Mouse (Mus musculus) urinary bladder, postnatal 25 days (tissue): ENCODE results near the gene Strn3.
"Not testable (repeated sequence)": the region's sequence is repeated elsewhere in the genome, so short reads cannot be mapped to it uniquely, and the experiment has no call there.

ENCODE experiments used
- DNase-seq: peaks from one replicate; pipeline ENCODE4 v3.0.0; 2022; ENCODE audit warnings: low spot score

Gene Strn3

DNA sequence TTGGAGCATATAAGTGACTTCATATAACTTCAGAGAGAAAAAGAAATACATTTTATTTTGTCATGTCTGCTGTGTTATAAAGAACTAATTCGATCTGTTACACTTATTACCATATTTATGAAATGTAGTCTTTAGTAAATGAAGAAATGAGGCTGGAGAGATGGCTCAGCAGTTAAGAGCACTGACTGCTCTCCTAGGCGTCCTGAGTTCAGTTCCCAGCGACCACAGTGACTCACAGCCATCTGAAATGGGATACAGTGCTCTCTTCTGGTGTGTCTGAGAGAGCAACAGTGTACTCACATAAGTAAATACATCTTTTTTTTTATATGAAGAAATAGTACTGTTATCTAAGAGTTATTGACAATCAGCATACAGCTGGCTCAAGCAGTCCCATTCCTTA lies 1.7 kb upstream of the Strn3 start:
- DNase-seq: no peak

DNA sequence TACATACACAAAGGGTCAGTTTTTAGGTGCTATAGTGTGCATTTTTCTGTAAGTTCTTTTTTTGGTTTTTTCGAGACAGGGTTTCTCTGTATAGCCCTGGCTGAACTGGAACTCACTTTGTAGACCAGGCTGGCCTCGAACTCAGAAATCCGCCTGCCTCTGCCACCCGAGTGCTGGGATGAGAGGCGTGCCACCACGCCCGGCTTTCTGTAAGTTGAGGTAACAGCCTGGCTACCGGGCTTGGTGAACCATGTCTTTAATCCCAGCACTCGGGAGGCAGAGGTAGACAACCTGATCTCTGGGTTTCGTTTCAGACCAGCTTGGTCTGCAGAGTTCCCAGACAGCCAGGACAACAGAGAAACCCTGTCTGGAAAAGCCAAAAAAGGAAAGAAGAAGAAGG lies 1.2 kb upstream of the Strn3 start:
- DNase-seq: not testable (repeated sequence)

DNA sequence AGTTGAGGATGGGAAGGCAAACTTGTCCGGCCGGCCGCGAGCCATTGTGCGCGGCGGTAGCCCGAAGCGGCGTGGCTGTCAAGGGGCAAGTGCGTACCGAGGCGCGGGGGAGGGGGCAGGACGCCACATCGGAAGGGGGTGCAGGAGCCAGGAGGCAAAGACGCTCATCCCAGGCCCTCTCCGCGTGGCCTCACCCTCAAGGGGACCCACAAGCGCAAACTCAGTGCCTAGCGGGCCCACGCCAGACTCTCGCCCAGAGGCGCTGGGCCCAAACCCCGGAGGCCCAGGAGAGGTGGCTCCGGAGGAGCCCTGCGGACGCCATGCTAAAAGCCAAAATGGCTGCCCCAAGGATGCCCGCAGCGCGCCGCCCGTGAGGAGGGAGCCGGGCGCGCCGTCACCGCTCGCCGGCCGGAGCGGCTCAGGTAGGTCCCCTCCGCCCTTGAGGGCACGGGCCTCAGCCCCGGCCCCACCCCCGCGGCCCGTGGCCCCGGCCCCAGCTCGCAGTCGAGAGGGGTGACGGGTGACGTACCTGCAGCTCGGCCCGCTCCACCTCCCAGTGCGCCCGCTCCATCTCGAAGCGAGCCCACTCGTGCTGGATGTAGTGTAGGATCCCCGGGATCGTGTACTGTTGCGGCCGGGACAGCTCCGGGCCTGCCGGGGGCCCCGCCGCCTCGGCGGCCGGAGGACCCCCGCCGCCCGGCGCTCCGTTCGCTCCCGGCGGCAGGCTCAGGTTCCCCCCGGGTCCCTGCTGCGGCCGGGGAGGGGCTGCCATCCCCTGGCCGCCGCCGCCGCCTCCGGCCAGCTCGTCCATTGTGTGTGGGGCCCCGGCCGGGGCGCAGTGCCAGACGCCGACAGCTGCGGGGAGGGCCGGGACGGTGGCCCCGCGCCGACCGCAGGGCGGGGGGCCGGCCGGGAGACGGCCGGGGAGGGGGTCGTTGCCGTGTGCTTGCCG lies 528 bp downstream of the Strn3 start, which contains the start of gene Ap4s1:
TSS of gene Ap4s1 (plus strand) at position 141 of the 952 bp plus-strand sequence.
- peak; percentile 65 for DNase-seq

DNA sequence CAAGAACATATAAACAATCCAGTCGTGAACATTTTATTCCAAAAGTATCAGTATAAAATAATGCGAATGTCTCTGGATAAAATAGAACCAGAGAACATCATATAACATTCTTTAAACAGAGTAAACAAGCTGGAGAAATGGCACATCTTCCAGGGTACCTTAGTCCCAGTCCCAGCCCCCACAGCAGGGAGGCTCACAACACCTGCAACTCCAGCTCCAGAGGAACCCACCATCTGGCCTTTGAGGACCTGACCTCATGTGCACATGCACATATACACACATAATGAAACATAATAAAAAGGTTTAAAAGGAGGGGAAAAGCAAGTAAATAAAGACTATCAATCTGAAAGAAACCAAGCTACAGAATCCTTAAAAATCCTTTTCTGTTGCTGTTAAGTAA lies 3.2 kb downstream of the Strn3 start:
- DNase-seq: no peak

DNA sequence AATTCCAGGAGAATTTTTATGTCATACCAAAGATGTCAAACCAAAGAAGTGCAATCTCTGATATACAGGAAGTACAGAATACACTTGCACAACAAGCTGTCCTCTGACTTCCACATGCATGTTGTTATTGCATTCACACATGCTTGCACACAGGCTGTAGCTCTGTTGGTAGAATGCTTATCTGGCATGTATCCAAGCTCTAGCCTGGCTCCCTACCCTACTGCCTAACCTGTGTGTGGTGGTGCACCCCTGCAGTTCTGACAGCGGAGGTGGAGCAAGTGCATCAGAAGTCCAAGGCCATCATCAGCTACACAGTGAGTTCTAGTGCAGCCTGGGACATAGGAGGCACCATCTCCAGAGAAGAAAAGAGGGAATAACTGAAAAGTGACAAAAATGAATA lies 12.9 kb downstream of the Strn3 start:
- DNase-seq: no peak

DNA sequence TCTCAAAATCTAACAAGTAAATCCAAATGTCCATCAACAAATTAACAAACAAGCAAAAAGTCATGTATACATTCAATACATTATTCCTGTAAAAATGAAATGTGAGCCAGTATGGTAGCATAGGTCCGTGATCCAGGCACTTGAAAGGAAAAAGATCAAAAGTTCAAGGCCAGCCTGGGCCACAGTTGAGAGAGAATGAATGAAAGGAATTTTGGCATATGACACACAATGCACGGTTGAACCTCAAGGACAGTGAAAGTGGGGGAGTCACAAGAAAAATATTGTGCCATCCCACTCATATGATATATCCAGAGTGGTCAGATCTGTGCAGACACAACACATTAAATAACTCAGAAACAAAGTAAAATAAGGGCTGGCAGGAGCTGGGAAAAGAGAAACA lies 15.3 kb downstream of the Strn3 start:
- DNase-seq: no peak

DNA sequence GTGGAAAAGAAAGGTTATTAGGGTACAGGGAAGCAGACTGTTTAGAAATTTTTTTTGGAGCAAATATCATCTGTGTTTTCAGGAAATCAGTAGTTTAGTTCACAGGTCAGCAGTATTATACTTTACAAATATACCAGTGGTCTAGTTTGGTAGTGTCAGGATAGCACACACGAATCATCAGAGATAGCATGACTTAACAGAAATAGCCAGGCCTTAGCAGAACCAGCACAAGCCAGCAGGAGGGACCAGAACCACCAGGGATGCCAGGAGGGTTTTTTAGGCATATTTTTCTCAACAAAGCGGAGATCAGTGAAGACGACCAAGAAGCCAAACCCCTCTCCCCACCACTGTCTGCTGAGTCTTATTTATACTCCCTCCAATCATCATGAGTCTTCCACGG lies 18.4 kb downstream of the Strn3 start:
- DNase-seq: no peak

DNA sequence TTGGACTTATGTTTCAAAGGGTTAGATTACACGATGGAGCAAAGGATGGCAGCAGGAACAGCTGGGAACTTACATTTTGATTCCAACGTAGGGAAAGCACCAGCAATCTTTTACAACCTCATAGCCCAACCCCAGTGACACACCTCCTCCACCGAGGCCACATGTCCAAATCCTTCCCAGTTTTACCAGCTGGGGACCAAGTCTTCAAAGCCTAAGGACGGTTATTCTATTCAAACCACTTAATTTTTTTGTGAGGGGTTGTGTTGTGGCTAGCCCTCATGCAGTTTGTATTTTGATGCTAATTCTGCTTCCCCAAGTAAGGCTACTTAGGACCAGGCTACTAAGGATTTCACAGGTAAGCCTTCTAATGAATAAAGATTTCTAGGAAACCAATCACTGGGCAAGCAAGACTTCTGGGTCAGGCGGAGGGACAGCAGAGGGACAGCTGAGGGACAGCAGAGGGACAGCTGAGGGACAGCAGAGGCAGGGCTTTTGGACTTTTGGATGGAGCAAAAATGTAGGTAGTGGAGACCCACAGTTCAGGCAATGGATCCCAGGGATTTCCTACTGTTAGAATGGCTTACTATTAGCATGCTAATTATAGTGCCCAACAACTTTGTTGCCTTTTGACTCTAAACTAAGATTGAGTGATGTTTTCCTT lies 20.3 kb downstream of the Strn3 start:
- no peak for DNase-seq

DNA sequence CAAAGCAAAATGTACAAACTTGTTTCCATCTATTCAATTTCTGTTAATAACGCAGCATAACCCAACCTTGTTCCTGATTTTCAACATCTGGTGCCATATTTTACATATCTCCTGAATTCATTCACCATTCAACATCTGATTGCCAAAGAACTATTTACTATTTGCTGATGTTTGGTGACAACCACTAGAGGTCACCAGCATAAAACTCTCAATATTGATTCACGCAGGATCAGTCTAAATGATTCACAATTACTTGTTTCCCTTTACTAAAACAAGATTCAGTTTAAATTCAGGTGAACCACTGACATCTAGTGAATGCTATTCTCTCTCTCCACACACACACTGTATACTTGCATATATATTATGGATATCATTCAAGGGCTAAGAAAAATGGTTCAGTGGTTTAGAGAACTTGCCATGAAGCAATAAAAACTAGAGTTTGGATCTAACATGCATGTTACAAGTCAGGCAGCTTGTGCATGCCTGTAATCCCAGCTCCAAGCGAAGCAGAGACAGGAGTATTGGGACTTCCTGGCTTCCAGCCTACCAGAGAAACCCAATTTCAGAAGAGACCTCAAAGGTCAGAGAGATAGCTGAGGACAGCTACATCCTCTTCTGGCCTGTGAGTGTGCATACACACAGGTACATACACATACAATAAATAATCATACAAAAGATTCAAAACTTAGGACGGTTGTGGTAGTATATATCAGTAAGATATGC lies 24.8 kb downstream of the Strn3 start:
- no peak for DNase-seq

DNA sequence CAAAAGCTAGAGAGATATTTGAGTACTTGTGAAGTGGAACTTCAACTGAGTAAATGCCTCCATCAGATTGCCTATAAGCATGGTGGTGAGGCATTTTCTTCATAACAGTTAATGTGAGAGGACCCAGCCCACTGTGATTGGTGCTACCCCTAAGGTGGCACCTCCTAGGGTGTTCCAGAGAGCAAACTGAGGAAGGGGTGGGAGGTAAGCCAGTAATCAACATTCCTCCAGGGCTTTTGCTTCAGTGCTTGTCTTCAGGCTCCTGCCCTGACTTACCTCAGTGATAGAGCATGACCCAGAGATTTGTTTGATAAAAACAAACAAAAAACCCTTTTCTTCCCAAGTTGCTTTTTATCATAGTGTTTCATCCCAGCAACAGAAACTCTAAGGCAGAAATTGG lies 27.8 kb downstream of the Strn3 start:
- DNase-seq: no peak

DNA sequence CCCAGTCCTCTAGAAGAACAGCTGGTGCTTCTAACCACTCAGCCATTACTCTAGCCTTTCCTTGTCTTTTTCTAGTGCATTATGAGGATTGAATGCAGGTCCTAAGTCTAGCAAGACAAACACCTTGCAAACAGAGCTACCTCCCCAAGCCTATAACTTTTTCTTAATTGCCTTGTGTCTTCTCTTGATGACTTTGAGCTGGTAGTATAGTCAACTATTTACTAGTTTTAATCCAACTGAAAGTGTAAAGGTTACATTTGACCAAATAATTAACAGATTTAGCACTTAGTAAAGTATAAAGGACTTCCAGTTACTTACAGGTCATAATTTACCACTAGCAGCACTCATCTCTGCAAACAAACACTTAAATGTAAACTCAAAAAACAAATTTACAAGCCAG lies 28.7 kb downstream of the Strn3 start:
- DNase-seq: no peak

DNA sequence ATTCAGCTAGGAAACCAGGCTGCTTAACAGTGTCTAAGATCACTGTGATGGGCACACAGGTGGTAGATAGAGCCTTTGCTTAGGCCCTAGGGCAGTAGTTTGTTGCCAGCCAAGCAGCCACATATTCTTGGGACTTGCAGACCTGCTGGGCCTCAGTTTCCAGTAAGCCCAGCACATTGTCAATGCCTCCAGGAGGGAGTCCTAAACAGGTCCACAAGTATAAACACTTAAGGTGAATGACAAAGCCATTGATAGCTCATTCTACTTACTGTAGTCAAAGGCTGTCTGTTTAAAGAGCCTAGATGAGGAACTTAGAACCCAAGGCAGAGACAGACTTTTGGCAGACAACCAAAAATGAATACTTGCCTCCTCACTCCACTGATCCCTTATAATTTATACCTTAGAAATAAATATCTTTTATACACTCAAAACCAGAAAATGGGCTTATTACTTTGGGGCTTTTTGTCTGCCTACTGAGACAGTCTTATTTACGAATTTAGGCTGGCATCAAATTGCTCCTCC lies 35.7 kb downstream of the Strn3 start:
- DNase-seq: no peak

DNA sequence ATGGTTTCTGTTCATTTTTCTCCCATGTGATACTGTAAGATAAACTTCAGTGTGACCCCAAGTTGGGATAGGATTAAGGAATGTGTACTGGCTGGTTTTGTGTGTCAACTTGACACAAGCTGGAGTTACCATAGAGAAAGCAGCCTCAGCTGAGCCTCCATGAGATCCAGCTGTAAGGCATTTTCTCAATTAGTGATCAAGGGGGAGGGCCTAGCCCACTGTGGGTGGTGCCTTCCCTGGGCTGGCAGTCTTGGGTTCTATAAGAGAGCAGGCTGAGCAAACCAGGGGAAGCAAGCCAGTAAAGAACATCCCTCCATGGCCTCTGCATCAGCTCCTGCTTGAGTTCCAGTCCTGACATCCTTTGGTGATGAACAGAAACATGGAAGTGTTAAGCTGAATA lies 42.3 kb downstream of the Strn3 start:
- not testable (repeated sequence) for DNase-seq

DNA sequence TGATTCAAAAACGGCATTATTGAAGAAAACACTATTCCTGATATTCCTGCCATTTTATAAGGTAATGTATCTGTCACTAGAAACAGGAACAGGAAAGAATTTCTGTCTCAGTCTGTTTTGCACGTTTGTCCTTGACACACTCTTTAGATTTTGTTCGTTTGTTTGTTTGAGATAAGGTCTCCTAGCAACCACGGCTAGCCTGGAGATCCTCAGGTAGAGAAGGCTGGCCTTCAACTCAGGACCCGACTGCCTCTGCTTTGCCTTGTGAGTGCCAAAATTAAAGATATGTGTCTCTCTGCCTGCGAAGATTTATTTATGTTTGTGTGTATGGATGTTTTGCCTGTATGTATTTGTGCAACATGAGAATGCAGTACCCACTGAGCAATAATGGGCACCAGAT lies 49.8 kb downstream of the Strn3 start:
- no peak for DNase-seq

DNA sequence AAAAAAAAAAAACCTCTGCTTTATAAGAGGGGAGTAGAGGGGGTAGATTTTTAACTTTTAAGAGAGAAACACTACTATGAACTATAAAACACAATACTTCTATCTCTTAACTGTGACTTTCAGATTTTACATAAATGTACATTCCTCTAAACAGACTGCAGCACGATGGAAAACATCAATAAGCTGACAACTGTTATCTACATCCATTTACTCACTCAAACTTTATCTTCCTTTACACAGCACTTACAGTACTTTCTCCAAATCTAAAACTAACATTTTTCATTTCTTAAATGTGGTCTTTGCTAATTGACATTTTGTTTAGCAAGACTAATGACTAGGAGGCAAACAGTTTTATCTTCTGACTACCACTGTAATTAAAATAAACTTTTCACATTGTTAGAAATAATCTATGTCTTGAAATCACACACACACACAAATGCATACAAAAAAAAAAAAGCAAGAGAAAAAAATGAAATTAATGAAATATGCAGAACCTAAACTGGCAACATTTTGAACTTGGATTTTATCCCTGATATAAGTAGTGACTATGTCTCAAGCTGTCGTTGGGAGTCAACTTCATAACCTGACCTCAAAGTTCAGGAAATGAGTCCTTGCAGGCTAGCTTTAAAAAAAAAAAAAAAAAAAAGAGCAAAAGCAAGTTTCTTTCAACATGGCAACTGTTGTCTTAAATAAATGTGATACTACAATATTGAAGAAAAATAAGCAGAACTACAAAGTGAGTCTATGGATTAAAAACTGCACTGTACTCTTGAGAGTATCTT lies 54.8 kb downstream of the Strn3 start:
- DNase-seq: no peak

DNA sequence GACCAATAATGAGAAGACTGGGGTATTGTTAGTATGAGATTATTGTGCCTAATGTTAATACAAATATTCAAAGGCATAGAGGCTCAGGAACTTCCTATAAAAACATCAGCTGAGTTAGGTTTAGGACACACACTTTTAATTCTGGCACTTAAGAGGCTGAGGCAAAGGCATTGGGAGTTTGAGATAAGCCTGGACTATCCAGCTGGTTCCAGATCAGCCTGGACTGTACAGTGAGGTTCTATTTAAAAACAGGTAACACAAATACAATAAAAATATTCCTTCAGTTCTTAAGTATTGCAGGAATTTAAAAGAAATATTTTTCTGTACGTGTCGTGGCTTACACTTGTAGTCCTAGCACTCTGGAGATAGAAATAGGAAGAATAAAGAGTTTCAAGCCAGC lies 55.4 kb downstream of the Strn3 start:
- DNase-seq: no peak

DNA sequence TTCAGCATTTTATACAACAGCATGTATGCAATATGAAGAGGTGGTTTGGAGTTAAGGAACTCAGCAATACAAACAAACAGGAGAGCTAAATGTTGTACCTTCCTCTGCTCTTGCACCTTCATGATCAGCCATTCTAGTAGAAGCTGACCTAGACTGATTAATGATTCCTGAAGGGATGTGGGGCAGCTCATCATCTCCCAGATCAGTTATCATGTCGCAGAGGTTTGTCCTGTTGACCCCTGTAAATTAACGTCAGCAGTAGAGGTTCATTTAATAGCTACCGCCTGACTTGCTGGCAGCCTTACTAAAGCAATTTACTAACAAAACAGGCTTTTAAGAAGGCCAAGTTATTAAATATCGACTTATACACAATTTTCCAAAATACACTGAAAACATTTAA lies 58.2 kb downstream of the Strn3 start:
- no peak for DNase-seq

DNA sequence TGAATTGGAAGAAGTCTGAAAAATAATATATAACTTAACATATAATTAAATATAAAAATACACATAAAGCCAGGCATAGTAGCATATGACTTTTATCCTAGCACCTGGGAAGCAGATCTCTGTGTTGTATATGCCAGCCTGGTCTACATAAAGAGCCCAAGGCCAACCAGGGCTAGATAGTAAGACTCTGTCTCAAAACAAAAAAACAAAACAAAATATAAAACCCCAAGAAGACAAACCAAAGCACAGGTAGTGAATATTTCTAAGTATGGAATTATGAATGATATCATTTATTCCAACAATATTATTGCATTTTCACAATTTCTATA lies 68.4 kb downstream of the Strn3 start:
- DNase-seq: no peak

DNA sequence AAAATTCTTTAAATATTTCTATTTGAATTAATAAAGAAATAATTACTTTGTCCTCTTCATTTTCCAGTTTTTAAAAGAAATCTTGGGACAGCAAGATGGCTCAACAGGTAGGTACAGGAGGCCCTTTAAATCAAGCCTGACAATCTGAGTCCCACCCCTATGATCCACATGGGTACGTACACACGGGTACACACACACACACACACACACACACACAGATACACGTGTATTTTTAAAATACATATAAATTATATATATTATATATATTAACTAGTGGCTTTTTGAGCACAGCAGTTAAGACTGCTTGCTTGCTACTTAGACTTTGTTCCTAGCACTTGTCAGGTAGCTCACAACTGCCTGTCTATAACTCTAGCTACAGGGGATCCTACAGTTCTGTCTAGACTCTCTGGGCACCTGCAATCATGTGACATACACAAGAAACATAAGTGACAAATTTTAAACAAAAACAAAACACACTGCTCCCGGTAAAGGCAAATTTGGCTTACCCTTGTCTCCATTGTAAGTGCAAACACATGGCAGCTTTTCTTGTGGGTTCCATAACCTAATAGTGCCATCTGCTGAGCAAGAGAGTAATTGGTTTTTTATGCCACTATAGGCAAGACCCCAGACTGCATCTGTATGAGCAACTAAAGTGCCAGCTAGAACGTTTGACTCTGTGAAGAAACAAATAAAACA lies 68.9 kb downstream of the Strn3 start:
- no peak for DNase-seq

DNA sequence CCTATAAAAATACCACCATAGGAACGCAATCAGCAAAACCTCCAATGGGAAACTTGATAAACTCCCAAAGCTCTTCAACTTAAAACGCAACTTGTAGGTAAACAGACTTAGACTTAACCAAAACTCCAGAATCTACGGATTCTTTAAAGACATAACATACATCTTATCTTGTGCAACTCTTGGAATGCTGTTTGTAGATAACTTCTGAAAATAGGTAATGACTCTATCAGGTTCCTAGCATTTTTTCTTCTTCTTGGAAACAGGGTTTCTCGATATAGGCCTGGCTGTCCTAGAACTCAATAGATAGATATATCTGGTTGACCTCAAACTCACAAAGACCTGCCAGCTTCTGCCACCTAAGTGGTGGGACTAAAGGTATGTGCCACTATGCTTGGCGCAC lies 70.5 kb downstream of the Strn3 start:
- no peak for DNase-seq

DNA sequence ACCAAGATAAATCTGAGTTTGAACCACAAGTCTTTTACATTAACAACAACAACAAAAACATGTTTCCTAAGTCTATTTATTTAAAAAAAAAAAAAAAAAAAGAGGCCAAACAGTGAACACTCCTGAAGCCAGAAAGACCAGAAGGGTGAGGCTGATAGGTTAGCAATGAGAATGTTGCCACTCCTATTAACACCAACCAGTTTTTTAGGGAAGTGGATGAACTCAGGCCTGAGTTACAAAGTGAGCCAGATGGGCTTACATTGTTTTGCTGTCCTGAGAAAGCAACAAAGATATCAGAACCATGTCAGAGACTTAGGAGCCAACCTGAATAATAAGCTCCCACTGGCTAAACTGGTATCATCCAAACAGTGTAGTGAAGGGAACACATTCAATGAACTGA lies 71.1 kb downstream of the Strn3 start:
- DNase-seq: no peak
